Mouse (Mus musculus) MEL (cell line): ENCODE data around the gene Zpr1. TPM values are rescaled to one million over a fixed set of nuclear protein-coding genes. Genes with fewer than 3 reads are reported as not detected.

Source experiments
- DNase-seq: peaks from one replicate; pipeline ENCODE4 v3.0.0; 2011; ENCODE audit warnings: low read depth, low spot score
- H3K27ac ChIP-seq: 2 replicates; pipeline ENCODE4 v1.5.1; 2012; ENCODE audit warnings: low read depth, mild to moderate bottlenecking, control low read depth, low read length, moderate library complexity; ENCODE audit not compliant: control insufficient read depth
- H3K27me3 ChIP-seq, 2 experiments: fragments of 150-350 bp in 1 of 2; sonication (generic) in 1 of 2; 2 replicates each; pipeline ENCODE4 v1.6.1; 2012; ENCODE audit warnings: low read length in 2 of 2, mild to moderate bottlenecking in 2 of 2, improper control_type of control experiment in 1 of 2, moderate library complexity in 1 of 2; ENCODE audit not compliant: insufficient read depth in 2 of 2, control insufficient read depth in 1 of 2
- H3K36me3 ChIP-seq, 2 experiments: 2 replicates each; pipeline ENCODE4 v1.6.1; 2012 to 2014; ENCODE audit warnings: low read length in 2 of 2, improper control_type of control experiment in 1 of 2, inconsistent platforms in 1 of 2, mild to moderate bottlenecking in 1 of 2; ENCODE audit not compliant: insufficient read depth in 2 of 2, control insufficient read depth in 1 of 2
- H3K4me1 ChIP-seq, 2 experiments: fragments of 150-350 bp in 1 of 2; sonication (generic) in 1 of 2; 2 replicates each; pipeline ENCODE4 v1.6.1; 2012; ENCODE audit warnings: low read length in 2 of 2, improper control_type of control experiment in 1 of 2, mild to moderate bottlenecking in 1 of 2; ENCODE audit not compliant: insufficient read depth in 2 of 2, control insufficient read depth in 1 of 2
- H3K4me3 ChIP-seq, 2 experiments: fragments of 150-350 bp in 1 of 2; sonication (generic) in 1 of 2; 2 replicates each; pipeline ENCODE4 v1.5.1; 2012; ENCODE audit warnings: low read depth in 2 of 2, low read length in 2 of 2, mild to moderate bottlenecking in 2 of 2, moderate library complexity in 2 of 2, control low read depth in 1 of 2, improper control_type of control experiment in 1 of 2; ENCODE audit not compliant: control insufficient read depth in 1 of 2, insufficient read depth in 1 of 2
- H3K79me2 ChIP-seq: 2 replicates; pipeline ENCODE4 v1.6.1; 2012; ENCODE audit warnings: mild to moderate bottlenecking, low read length, moderate library complexity; ENCODE audit not compliant: control insufficient read depth, poor library complexity, insufficient read depth
- H3K9ac ChIP-seq: 2 replicates; pipeline ENCODE4 v1.6.1; 2012; ENCODE audit warnings: low read depth, mild to moderate bottlenecking, control low read depth, low read length, moderate library complexity; ENCODE audit not compliant: control insufficient read depth, poor library complexity, severe bottlenecking
- H3K9me3 ChIP-seq: fragments of 150-350 bp; sonication (generic); replicated peaks from 2 replicates; pipeline ENCODE4 v1.6.1; 2012; ENCODE audit warnings: mild to moderate bottlenecking, low read length, improper control_type of control experiment, moderate library complexity; ENCODE audit not compliant: insufficient read depth
- BHLHE40 ChIP-seq: IDR thresholded peaks from 2 replicates; pipeline ENCODE4 v1.6.1; 2012; ENCODE audit warnings: low read depth, mild to moderate bottlenecking, inconsistent platforms, low read length, improper control_type of control experiment, borderline replicate concordance
- CHD2 ChIP-seq: IDR thresholded peaks from 2 replicates; pipeline ENCODE4 v1.6.1; 2011; ENCODE audit warnings: low read length, improper control_type of control experiment
- CTCF ChIP-seq, 3 experiments: IDR thresholded peaks in 2 of 3; conservative IDR thresholded peaks in 1 of 3; 2 replicates each; pipeline ENCODE4 v1.5.1; 2011 to 2012; ENCODE audit warnings: low read length in 3 of 3, low read depth in 2 of 3, mild to moderate bottlenecking in 2 of 3, improper control_type of control experiment in 1 of 3, inconsistent platforms in 1 of 3, mixed read lengths in 1 of 3, moderate library complexity in 1 of 3; ENCODE audit not compliant: control insufficient read depth in 1 of 3, insufficient read depth in 1 of 3, poor library complexity in 1 of 3, severe bottlenecking in 1 of 3
- ETS1 ChIP-seq: IDR thresholded peaks from 2 replicates; pipeline ENCODE4 v1.6.1; 2012; ENCODE audit warnings: low read depth, mild to moderate bottlenecking, inconsistent platforms, low read length, improper control_type of control experiment, moderate library complexity
- GABPA ChIP-seq: IDR thresholded peaks from 2 replicates; pipeline ENCODE4 v1.6.1; 2012; ENCODE audit warnings: low read depth, mild to moderate bottlenecking, inconsistent platforms, low read length, improper control_type of control experiment, moderate library complexity
- HCFC1 ChIP-seq: IDR thresholded peaks from 2 replicates; pipeline ENCODE4 v1.6.1; 2012; ENCODE audit warnings: low read depth, mild to moderate bottlenecking, inconsistent platforms, low read length, improper control_type of control experiment, moderate library complexity
- MAX ChIP-seq: IDR thresholded peaks from 2 replicates; pipeline ENCODE4 v1.6.1; 2011; ENCODE audit warnings: low read length, improper control_type of control experiment
- MXI1 ChIP-seq: IDR thresholded peaks from 2 replicates; pipeline ENCODE4 v1.6.1; 2011; ENCODE audit warnings: mild to moderate bottlenecking, low read depth, low read length, improper control_type of control experiment
- MYB ChIP-seq: IDR thresholded peaks from 2 replicates; pipeline ENCODE4 v1.6.1; 2011; ENCODE audit warnings: mild to moderate bottlenecking, low read depth, low read length, improper control_type of control experiment
- NELFE ChIP-seq: IDR thresholded peaks from 2 replicates; pipeline ENCODE4 v1.6.1; 2011; ENCODE audit warnings: low read depth, low read length, improper control_type of control experiment
- NRF1 ChIP-seq: IDR thresholded peaks from 2 replicates; pipeline ENCODE4 v1.6.1; 2014; ENCODE audit warnings: low read depth, mild to moderate bottlenecking, inconsistent platforms, low read length, improper control_type of control experiment, moderate library complexity; ENCODE audit not compliant: poor library complexity, insufficient read depth, severe bottlenecking
- POLR2A ChIP-seq, 2 experiments: IDR thresholded peaks; 2 replicates each; pipeline ENCODE4 v1.6.1; 2011 to 2012; ENCODE audit warnings: low read length in 2 of 2, mild to moderate bottlenecking in 2 of 2, control low read depth in 1 of 2, improper control_type of control experiment in 1 of 2, low read depth in 1 of 2, moderate library complexity in 1 of 2; ENCODE audit not compliant: control insufficient read depth in 1 of 2, insufficient read depth in 1 of 2, poor library complexity in 1 of 2
- POLR2AphosphoS5 ChIP-seq: IDR thresholded peaks from 2 replicates; pipeline ENCODE4 v1.6.1; 2012; ENCODE audit warnings: low read depth, borderline replicate concordance, mild to moderate bottlenecking, inconsistent platforms, low read length, moderate library complexity, mixed read lengths
- RAD21 ChIP-seq: IDR thresholded peaks from 2 replicates; pipeline ENCODE4 v1.6.1; 2011; ENCODE audit warnings: mild to moderate bottlenecking, low read depth, low read length, improper control_type of control experiment
- SMC3 ChIP-seq: IDR thresholded peaks from 2 replicates; pipeline ENCODE4 v1.6.1; 2011; ENCODE audit warnings: low read depth, low read length, improper control_type of control experiment
- ZC3H11A ChIP-seq: IDR thresholded peaks from 2 replicates; pipeline ENCODE4 v1.6.1; 2012; ENCODE audit warnings: low read depth, mild to moderate bottlenecking, inconsistent platforms, low read length, improper control_type of control experiment
- ZMIZ1 ChIP-seq: IDR thresholded peaks from 2 replicates; pipeline ENCODE4 v1.6.1; 2012; ENCODE audit warnings: low read depth, mild to moderate bottlenecking, inconsistent platforms, low read length, improper control_type of control experiment, moderate library complexity
- ZNF384 ChIP-seq: IDR thresholded peaks from 2 replicates; pipeline ENCODE4 v1.6.1; 2012; ENCODE audit warnings: low read depth, mild to moderate bottlenecking, inconsistent platforms, low read length, improper control_type of control experiment
- polyA plus RNA-seq, 2 experiments: library from polyadenylated mRNA; stranded (reverse) in 1 of 2; unstranded in 1 of 2; fragments of >175 nt in 1 of 2; fragments of >200 nt in 1 of 2; gene quantifications; 2 replicates each; pipeline versions ENCODE4 v1.2.1 to v1.2.4; 2012; ENCODE audit warnings: low replicate concordance in 2 of 2, low read depth in 1 of 2; ENCODE audit not compliant: insufficient read length in 2 of 2, insufficient read depth in 1 of 2, missing spikeins in 1 of 2
- total RNA-seq: library from RNA; depleted of rRNA; stranded (reverse); fragments of 300-350 nt; gene quantifications from 2 replicates; pipeline ENCODE4 v1.2.3, GENCODE M21; 2012

Gene Zpr1
- total and polyA plus RNA-seq, 3 experiments = 99.7 to 171 TPM; not detected in 1

DNA sequence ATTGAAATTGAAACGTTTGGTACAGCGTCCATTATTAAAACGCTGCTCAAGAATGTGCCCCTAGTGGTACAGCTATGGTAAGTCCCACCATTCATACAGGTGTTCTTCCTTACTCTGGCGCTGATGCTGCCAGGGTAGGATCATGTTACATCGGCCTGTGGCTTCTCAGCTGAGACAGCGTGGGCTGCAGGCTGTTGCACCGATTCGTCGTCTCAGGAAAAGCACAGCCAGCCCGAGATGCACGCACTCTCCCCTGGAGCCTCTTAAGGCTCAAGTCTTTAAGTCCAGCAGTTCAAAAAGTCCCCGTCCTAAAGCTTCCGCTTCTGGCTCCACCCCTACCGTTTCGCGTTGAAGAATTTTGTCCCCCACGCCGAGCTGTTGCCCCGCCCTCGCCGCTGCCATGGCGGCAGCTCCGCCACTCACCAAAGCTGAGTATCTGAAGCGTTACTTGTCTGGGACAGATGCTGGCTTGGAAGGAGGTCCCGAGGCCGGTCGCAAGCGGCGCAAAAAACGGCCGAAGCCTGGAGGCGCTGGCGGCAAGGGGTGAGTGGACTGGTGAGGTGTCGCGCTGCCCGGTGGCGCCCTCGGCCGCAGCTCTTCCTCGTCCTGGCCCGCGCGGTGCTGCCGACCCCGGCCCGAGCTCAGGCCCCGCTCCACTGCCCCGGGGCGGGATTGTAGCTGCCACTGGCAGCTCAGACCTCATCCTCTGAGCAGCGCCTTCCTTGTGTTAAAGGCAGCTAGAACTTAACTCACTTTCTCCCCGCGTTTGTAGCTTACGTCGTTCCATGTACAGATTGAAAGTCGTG is 10.0 kb downstream of the Zpr1 start, which contains the start of gene Bud13 (continued):
- TF ChIP-seq HCFC1 (peak; percentile 90), MXI1 (peak; percentile 93), POLR2A (IDR thresholded peaks at IDR 0.05; ENCODE audit: control insufficient read depth in 1 of 2, insufficient read depth in 1 of 2, low read depth in 1 of 2, low read length in 2 of 2, poor library complexity in 1 of 2) (peak; percentile 85 to 95), ZNF384 (no peak)

DNA sequence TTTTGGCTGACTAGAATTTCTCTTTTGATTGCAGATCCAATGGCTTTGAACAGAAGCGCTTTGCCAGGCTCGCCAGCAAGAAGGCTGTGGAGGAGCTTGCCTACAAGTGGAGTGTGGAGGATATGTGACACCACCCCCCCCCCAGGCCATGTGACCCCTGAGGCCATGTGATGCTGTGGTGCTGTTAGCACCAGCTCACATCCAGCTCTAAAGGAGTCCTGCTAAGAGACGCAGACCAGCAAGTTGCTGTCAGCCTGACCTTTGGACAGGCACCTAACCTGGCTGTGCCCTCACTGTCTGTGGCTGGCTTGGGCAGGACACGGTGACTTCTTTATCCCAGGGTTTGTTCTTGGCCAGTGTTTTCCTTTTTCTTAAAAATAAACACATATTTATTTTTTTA is 25.5 kb downstream of the Zpr1 start:
- no peak for DNase-seq
- no peaks in the 10 kb centered on the region for H3K4me1 ChIP-seq
- H3K27me3 ChIP-seq = no peaks in the 10 kb centered on the region
- TF ChIP-seq NRF1 (no peak), MYB (no peak), ZC3H11A (no peak), POLR2AphosphoS5 (no peak), POLR2A (IDR thresholded peaks at IDR 0.05; ENCODE audit: control insufficient read depth in 1 of 2, insufficient read depth in 1 of 2, low read depth in 1 of 2, low read length in 2 of 2, poor library complexity in 1 of 2) (no peak), ETS1 (no peak), CHD2 (no peak), RAD21 (no peak), MAX (no peak)
- no peak overlapping the region for H3K4me3 ChIP-seq
- no peaks in the 10 kb centered on the region for H3K79me2 ChIP-seq
- H3K9me3 ChIP-seq = no peaks in the 10 kb centered on the region
- H3K9ac ChIP-seq = no peak overlapping the region
- H3K27ac ChIP-seq = no peak overlapping the region
- peaks cover 0 to 1% of the 10 kb centered on the region in 2 experiments; a peak in 2 of 4 replicates for H3K36me3 ChIP-seq

DNA sequence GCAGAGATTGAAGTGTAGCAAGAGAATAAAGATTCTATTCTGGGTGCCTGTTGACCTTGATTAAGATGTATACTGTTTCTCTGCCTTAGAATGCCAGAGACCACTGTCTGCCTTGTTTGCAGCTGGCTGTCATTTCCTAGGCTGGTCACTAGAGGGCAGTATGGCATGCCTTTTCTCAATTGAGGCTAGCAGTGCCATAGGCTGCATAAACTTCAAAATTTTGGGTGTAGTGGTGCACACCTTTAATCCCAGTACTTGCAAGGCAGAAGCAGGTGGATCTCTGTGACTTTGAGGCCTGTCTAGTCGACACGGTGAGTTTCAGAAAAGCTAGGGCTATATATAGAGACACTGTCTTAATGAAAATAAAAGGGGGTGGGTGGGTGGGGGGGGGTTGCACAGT is 29.3 kb downstream of the Zpr1 start:
- Histone ChIP-seq H3K4me3 (no peak overlapping the region), H3K79me2 (no peaks in the 10 kb centered on the region), H3K4me1 (no peaks in the 10 kb centered on the region), H3K27me3 (no peaks in the 10 kb centered on the region), H3K27ac (no peak overlapping the region), H3K9me3 (no peaks in the 10 kb centered on the region), H3K36me3 (no peaks in the 10 kb centered on the region; a peak in 1 of 4 replicates), H3K9ac (no peak overlapping the region)
- peak; percentile 77 for DNase-seq
- TF ChIP-seq ZC3H11A = peak; percentile 61
- TF ChIP-seq ZNF384 = 0 out of 2 replicates have a peak, but pooled peaks have one; percentile 34
- TF ChIP-seq GABPA = no peak
- no peak for TF ChIP-seq NELFE
- TF ChIP-seq POLR2A (IDR thresholded peaks at IDR 0.05; ENCODE audit: control insufficient read depth in 1 of 2, insufficient read depth in 1 of 2, low read depth in 1 of 2, low read length in 2 of 2, poor library complexity in 1 of 2) = no peak
- TF ChIP-seq RAD21 = peak; percentile 78
- peak; percentile 87 to 99 (median 96) for TF ChIP-seq CTCF (IDR thresholded peaks at IDR 0.05 in 2 of 3, conservative IDR thresholded peaks at IDR 0.05 in 1 of 3; ENCODE audit: control insufficient read depth in 1 of 3, insufficient read depth in 1 of 3, low read depth in 2 of 3, low read length in 3 of 3, poor library complexity in 1 of 3, severe bottlenecking in 1 of 3)
- TF ChIP-seq MYB = no peak
- no peak for TF ChIP-seq ZMIZ1
- peak; percentile 77 for TF ChIP-seq SMC3
- TF ChIP-seq BHLHE40 = peak; percentile 30; the same call in 1 of the 2 replicates
